In genomic region chr15:33780960-33781359, GRCm38 (mm10) we compare ENCODE assay signal across 22 mouse cellular contexts.
"Had no signal": no experiment of that assay in that cellular context is flagged by ENCODE, and none has a peak within 500 bp of the region (broad histone marks: within the 10 kb centered on the region; RNA-seq: fewer than 3 reads in every experiment).

No protein-coding gene starts in this region.

- H3K4me3 ChIP-seq: layer of hippocampus, adult 2 months; limb, embryonic 10.5 days; limb, embryonic 13.5 days; liver, embryonic 13.5 days; midbrain, embryonic 12.5 days; myocyte; neural tube, embryonic 13.5 days; stomach, embryonic 15.5 days had no signal

- H3K4me1 ChIP-seq: limb, embryonic 10.5 days; limb, embryonic 13.5 days; liver, embryonic 13.5 days; midbrain, embryonic 12.5 days; neural tube, embryonic 13.5 days; stomach, embryonic 15.5 days had no signal

- ATAC-seq: intestine, postnatal 0 days; midbrain, embryonic 16.5 days had no signal

- H3K36me3 ChIP-seq: limb, embryonic 10.5 days; limb, embryonic 13.5 days; liver, embryonic 13.5 days; midbrain, embryonic 12.5 days; neural tube, embryonic 13.5 days; stomach, embryonic 15.5 days had no signal

- H3K27ac ChIP-seq: kidney, postnatal 0 days; layer of hippocampus, adult 2 months; limb, embryonic 10.5 days; limb, embryonic 13.5 days; liver, embryonic 13.5 days; midbrain, embryonic 12.5 days; neural tube, embryonic 13.5 days; stomach, embryonic 15.5 days had no signal

- H3K9me3 ChIP-seq: limb, embryonic 10.5 days; limb, embryonic 13.5 days; liver, embryonic 13.5 days; midbrain, embryonic 12.5 days; neural tube, embryonic 13.5 days; stomach, embryonic 15.5 days had no signal

- H3K9ac ChIP-seq: limb, embryonic 13.5 days; liver, embryonic 13.5 days; midbrain, embryonic 12.5 days; neural tube, embryonic 13.5 days; stomach, embryonic 15.5 days had no signal

- H3K4me2 ChIP-seq: limb, embryonic 13.5 days; liver, embryonic 13.5 days; midbrain, embryonic 12.5 days; neural tube, embryonic 13.5 days; stomach, embryonic 15.5 days had no signal

- H3K27me3 ChIP-seq: limb, embryonic 13.5 days; liver, embryonic 13.5 days; midbrain, embryonic 12.5 days; neural tube, embryonic 13.5 days; stomach, embryonic 15.5 days had no signal

- DNase-seq: kidney, adult 2 months; kidney, postnatal 25 days; layer of hippocampus, adult 9-11 months; liver; liver, embryonic 13.5 days; lung, adult 2 months; lung, postnatal 14 days; lung, postnatal 4 days; retina, postnatal 1 day; spleen, adult 18-20 months; thymus, adult 18-20 months; thymus, postnatal 36 days had no signal
